Mouse (Mus musculus): ENCODE results near the gene Rad23a. TPM values are rescaled to one million over a fixed set of nuclear protein-coding genes. Genes with fewer than 3 reads are reported as not detected.

Rad23a gene
- polyA plus RNA-seq, 1 experiment from 2014 or later = 112 TPM

- Histone ChIP-seq H3K27ac (replicated peaks) (peak overlapping the region; percentile 25), H3K27me3 (replicated peaks; ENCODE audit: low read depth, poor library complexity, severe bottlenecking) (peaks cover 97% of the 10 kb centered on the region), H3K36me3 (replicated peaks) (no peaks in the 10 kb centered on the region), H3K4me1 (peaks cover 18% of the 10 kb centered on the region), H3K9me3 (no peaks in the 10 kb centered on the region), H3K4me3 (peak overlapping the region; percentile 59)
- WGBS = 2% methylated on average over 105 of the region's 108 CpGs
- peak; percentile 55 for DNase-seq (ENCODE audit: low spot score)
Measured at GRCm38 (mm10) chr8:84799136-84799931, 41.1 kb downstream of the Rad23a start.

DNA sequence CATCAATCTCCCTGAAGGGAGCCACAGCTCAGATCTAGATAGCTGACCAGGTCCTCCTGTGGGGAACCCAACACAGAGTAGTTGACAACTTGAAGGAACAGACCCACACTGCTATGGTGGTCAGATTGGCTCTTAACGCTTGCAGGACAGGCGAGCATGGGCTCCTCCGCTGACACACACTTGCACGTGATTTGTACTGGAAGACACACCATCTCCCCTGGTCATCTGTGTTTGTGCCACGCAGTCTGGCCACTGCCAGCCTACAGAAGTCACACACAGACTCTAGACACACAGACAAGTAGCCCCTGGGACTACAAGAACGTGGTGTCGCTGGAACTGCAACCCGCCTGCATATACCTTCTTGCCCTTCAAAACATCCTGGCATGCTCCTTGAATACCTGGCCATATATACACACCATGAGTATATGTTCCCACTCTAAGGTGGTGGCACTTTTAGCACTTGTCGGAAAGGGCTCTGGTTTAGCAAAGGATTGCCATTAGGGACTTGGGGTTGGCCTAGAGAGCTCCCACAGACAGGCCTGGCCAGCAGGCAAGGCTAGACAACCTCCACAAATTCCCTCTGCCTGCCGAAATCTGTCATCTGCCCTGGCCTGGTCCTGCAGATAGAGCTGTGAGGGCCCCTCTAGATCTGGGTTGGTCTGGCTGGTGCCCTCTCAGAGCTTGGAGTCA, 41.9 kb downstream of the Rad23a start:
- Histone ChIP-seq H3K4me1 (peaks cover 22% of the 10 kb centered on the region), H3K27me3 (replicated peaks; ENCODE audit: low read depth, poor library complexity, severe bottlenecking) (peaks cover 97% of the 10 kb centered on the region), H3K27ac (replicated peaks) (no peak overlapping the region), H3K9me3 (no peaks in the 10 kb centered on the region), H3K4me3 (peak overlapping the region; percentile 59), H3K36me3 (replicated peaks) (no peaks in the 10 kb centered on the region)
- 30% methylated on average over 10 of the region's 10 CpGs for WGBS
- DNase-seq (ENCODE audit: low spot score) = peak; percentile 28

GRCm38 (mm10) chr8:84797971-84798370, 42.5 kb downstream of the Rad23a start:
- Histone ChIP-seq H3K4me1 (peaks cover 19% of the 10 kb centered on the region), H3K27me3 (replicated peaks; ENCODE audit: low read depth, poor library complexity, severe bottlenecking) (peaks cover 97% of the 10 kb centered on the region), H3K9me3 (no peaks in the 10 kb centered on the region), H3K27ac (replicated peaks) (no peak overlapping the region), H3K36me3 (replicated peaks) (no peaks in the 10 kb centered on the region), H3K4me3 (no peak overlapping the region)
- peak; percentile 11 for DNase-seq (ENCODE audit: low spot score)
- 68% methylated on average over 6 of the region's 6 CpGs for WGBS

GRCm38 (mm10) chr8:84797256-84797797, 43.1 kb downstream of the Rad23a start:
- Histone ChIP-seq H3K9me3 (no peaks in the 10 kb centered on the region), H3K4me1 (peaks cover 19% of the 10 kb centered on the region), H3K36me3 (replicated peaks) (no peaks in the 10 kb centered on the region), H3K27ac (replicated peaks) (no peak overlapping the region), H3K27me3 (replicated peaks; ENCODE audit: low read depth, poor library complexity, severe bottlenecking) (peaks cover 97% of the 10 kb centered on the region), H3K4me3 (no peak overlapping the region)
- 75% methylated on average over 15 of the region's 15 CpGs for WGBS
- DNase-seq (ENCODE audit: low spot score) = peak; percentile 17

DNA sequence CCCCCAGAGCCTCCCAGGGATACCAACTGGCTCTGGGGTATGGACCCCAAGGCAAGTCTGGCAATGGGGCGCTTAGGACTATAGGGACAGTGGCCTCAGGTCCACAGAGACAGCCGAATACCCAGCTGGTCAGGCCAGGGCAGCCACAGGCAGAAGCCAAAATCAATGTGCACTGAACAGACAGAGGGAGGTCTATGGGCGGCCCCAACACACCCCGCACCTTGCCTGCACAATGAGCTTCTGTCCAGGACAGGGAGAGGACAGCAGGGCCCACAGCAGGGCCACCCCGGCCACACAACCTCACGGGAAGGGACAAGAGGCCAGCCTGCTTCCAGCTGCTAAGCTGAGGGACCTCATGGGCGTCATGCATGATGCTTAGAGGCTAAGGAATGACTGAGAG, 46.0 kb downstream of the Rad23a start:
- Histone ChIP-seq H3K4me3 (no peak overlapping the region), H3K9me3 (no peaks in the 10 kb centered on the region), H3K36me3 (replicated peaks) (no peaks in the 10 kb centered on the region), H3K27me3 (replicated peaks; ENCODE audit: low read depth, poor library complexity, severe bottlenecking) (peaks cover 100% of the 10 kb centered on the region), H3K27ac (replicated peaks) (no peak overlapping the region), H3K4me1 (peaks cover 12% of the 10 kb centered on the region)
- WGBS = 47% methylated on average over 7 of the region's 7 CpGs
- no peak for DNase-seq (ENCODE audit: low spot score)

GRCm38 (mm10) chr8:84793791-84794485, 46.5 kb downstream of the Rad23a start:
- Histone ChIP-seq H3K4me3 (no peak overlapping the region), H3K27me3 (replicated peaks; ENCODE audit: low read depth, poor library complexity, severe bottlenecking) (peaks cover 100% of the 10 kb centered on the region), H3K27ac (replicated peaks) (no peak overlapping the region), H3K4me1 (peaks cover 7% of the 10 kb centered on the region), H3K9me3 (no peaks in the 10 kb centered on the region), H3K36me3 (replicated peaks) (no peaks in the 10 kb centered on the region)
- WGBS = 51% methylated on average over 13 of the region's 13 CpGs
- no peak for DNase-seq (ENCODE audit: low spot score)

DNA sequence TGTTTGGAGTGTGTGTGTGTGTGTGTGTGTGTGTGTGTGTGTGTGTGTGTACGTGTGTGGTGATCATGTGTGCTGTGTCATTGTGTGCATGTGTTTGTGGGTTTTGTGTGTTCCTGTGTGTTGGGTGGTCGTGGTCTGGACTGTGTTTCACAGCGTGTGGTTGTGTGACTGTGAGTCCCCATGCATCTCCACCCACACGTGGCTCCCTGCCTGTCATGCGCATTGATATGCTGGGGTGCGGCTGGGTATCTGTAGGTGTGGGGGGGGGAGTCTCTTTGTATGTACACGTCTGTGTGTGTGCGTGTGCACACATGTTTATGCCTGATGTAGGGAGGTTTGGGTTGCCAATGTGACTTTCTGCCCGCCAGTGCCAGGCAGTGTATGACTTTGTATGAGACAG, 47.3 kb downstream of the Rad23a start:
- Histone ChIP-seq H3K27ac (replicated peaks) (no peak overlapping the region), H3K9me3 (no peaks in the 10 kb centered on the region), H3K4me3 (no peak overlapping the region), H3K27me3 (replicated peaks; ENCODE audit: low read depth, poor library complexity, severe bottlenecking) (peaks cover 100% of the 10 kb centered on the region), H3K36me3 (replicated peaks) (no peaks in the 10 kb centered on the region), H3K4me1 (peaks cover 4% of the 10 kb centered on the region; the same call in 1 of the 2 replicates)
- no peak for DNase-seq (ENCODE audit: low spot score)
- WGBS = 83% methylated on average over 9 of the region's 9 CpGs

DNA sequence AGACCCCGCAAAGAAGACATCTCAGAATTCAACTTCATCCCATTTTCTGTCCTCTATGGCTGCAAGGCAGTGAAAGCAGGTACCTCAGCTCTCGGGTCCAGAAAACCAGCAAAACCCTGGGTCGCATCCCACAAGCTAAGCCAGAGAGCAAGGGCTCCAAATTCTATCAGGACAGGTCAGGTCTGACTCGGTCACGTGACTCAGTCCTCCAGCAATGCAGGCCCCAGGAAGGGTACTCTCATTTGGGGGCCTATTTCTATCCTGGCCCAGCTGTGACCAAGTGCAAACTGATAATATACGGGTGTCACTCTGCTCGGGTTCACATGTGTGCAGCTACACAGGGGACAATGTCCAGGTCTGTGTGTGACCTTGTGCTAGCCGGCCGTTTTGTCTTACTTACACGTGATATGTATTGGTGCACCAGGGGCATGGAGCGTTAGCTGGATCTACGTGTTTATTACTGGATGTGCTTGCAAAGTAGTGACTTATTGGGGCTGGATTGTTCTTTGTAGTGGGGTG, 48.0 kb downstream of the Rad23a start:
- no peak overlapping the region for H3K4me3 ChIP-seq
- no peaks in the 10 kb centered on the region for H3K36me3 ChIP-seq (replicated peaks)
- H3K27ac ChIP-seq (replicated peaks) = no peak overlapping the region
- peaks cover 4% of the 10 kb centered on the region; the same call in 1 of the 2 replicates for H3K4me1 ChIP-seq
- DNase-seq (ENCODE audit: low spot score) = no peak
- H3K27me3 ChIP-seq (replicated peaks; ENCODE audit: low read depth, poor library complexity, severe bottlenecking) = peaks cover 100% of the 10 kb centered on the region
- no peaks in the 10 kb centered on the region for H3K9me3 ChIP-seq
- 74% methylated on average over 12 of the region's 12 CpGs for WGBS

DNA sequence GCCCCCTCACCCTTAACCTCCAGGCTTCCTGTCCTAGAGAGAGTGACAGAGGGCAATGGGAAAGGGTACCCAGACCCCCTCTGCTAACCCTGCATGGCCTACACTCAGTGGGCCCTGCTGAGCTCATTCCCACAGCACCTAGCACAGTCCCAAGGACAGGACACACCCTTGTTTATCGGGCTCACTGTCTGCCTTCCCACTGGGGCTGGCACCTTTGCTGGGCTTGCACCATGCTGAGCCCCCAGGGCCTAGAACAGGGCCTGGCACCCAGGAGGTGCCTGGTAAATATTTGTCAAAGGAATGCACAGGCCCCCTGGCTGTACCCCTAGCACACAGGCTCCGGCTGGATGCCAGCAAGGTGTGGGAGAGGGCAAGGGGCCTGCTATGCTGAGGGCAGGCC, 49.9 kb downstream of the Rad23a start:
- Histone ChIP-seq H3K27ac (replicated peaks) (no peak overlapping the region), H3K4me3 (no peak overlapping the region), H3K27me3 (replicated peaks; ENCODE audit: low read depth, poor library complexity, severe bottlenecking) (peaks cover 100% of the 10 kb centered on the region), H3K9me3 (no peaks in the 10 kb centered on the region), H3K36me3 (replicated peaks) (no peaks in the 10 kb centered on the region), H3K4me1 (peaks cover 14% of the 10 kb centered on the region)
- WGBS = 67% methylated on average over 2 of the region's 2 CpGs
- no peak for DNase-seq (ENCODE audit: low spot score)

- DNase-seq (ENCODE audit: low spot score) = no peak
- Histone ChIP-seq H3K4me3 (no peak overlapping the region), H3K4me1 (peaks cover 14% of the 10 kb centered on the region), H3K9me3 (no peaks in the 10 kb centered on the region), H3K36me3 (replicated peaks) (no peaks in the 10 kb centered on the region), H3K27me3 (replicated peaks; ENCODE audit: low read depth, poor library complexity, severe bottlenecking) (peaks cover 100% of the 10 kb centered on the region), H3K27ac (replicated peaks) (no peak overlapping the region)
- WGBS = 68% methylated on average over 9 of the region's 9 CpGs
Measured at GRCm38 (mm10) chr8:84789855-84790486, 50.5 kb downstream of the Rad23a start.

- no peaks in the 10 kb centered on the region for H3K9me3 ChIP-seq
- WGBS = 43% methylated on average over 5 of the region's 5 CpGs
- no peak for DNase-seq (ENCODE audit: low spot score)
- H3K4me1 ChIP-seq = peaks cover 17% of the 10 kb centered on the region
- H3K36me3 ChIP-seq (replicated peaks) = no peaks in the 10 kb centered on the region
- H3K27me3 ChIP-seq (replicated peaks; ENCODE audit: low read depth, poor library complexity, severe bottlenecking) = peaks cover 100% of the 10 kb centered on the region
- H3K27ac ChIP-seq (replicated peaks) = no peak overlapping the region
- H3K4me3 ChIP-seq = no peak overlapping the region
Measured at GRCm38 (mm10) chr8:84789345-84789744, 51.1 kb downstream of the Rad23a start.

DNA sequence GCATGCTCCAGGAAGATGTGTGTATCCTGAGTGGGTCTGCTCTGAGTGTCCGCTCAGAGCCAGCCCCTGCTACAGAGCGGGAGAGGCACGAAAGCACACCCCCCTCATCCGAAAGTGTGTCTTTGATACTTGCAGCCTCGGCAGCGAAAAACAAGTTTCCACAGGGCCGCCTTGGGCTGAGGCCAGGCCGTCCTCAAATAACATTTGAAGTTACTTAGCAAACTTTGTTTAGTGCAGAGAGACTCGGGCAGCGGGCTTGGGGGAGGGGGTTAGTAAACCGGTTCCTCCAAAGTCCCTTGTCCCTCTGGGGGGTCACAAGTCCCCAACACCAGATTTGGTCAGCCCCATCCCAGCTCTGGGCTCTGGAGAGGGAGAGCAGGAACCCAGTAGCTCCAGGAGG, 51.6 kb downstream of the Rad23a start:
- H3K4me3 ChIP-seq = no peak overlapping the region
- DNase-seq (ENCODE audit: low spot score) = no peak
- no peaks in the 10 kb centered on the region for H3K9me3 ChIP-seq
- no peaks in the 10 kb centered on the region for H3K36me3 ChIP-seq (replicated peaks)
- peaks cover 14% of the 10 kb centered on the region for H3K4me1 ChIP-seq
- H3K27me3 ChIP-seq (replicated peaks; ENCODE audit: low read depth, poor library complexity, severe bottlenecking) = peaks cover 100% of the 10 kb centered on the region
- 5% methylated on average over 11 of the region's 11 CpGs for WGBS
- no peak overlapping the region for H3K27ac ChIP-seq (replicated peaks)
